Mouse (Mus musculus) skeletal muscle tissue, adult 2 months (tissue): Measurements from ENCODE around the gene Med13l.

ENCODE experiments used
- DNase-seq: peaks from one replicate; pipeline ENCODE4 v3.0.0-alpha.2; 2012; ENCODE audit warnings: low read depth, low spot score

The Med13l gene

DNA sequence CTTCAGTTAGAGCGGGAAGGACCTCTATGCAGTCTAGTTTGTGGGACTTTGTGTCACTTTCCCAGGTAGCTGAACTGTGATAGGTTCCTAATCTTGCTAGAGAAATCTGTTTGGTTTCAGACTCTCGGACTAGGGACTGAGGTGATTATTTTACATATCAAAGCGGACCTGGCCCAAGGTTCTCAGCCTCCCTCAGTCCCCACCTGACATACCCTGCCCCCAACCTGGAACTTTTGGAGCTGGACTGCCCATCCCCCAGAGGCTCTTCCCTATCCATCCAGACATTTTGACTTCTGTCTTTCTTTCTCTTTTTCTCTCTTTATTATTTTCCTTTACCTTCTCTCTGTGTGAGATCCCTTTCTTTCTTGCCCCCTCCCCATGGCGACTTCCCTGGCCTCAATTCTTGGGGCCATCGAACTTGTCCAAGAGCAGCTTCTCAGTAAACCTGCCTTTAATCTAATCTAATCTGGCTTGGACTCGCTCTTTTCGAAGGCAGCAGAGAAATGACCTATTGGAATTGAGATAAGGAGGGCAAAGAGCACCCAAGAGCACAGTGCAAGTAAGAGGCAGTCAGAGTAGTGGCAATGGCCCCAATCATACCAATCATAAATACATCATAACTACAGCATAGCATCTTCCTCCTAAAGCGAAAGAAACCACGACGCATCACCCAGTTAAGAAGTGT lies 130.7 kb downstream of the Med13l start:
- DNase-seq, result no peak

DNA sequence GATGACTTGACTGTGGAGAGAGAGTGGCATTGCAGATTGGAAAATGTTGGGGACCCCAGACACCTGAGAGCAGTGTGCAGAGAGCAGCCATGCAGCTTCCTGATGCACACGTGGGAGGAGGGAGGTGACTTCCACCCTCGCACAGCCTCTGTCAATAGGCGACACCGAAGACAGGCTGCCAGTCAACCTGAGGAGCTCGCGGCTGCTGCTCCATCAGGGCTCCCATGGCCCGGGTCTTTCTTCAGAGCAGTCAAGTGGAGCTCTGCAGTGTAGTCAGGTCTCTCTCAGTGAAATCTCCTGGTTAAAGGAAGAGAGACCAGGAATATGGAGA lies 131.2 kb downstream of the Med13l start:
- no peak for DNase-seq

DNA sequence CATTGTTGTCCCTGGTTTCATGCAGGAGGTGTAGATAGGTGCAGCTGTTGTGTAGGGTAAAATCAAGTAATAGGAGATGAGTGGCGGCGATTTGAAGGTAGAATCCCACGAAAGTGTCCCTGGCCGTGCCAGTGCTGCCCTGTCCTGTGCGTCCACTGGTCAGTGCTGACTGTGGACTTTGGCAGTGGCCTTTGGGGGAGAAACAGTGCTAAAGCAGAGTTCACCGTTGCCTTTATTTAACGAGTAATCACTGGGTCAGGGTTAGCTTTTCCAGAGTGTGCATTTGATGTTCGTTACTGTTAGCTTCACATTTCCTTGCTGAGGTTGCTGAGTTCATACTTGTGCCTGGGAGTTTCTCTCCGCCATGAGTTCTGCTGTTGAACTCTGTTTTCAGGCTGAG lies 133.5 kb downstream of the Med13l start:
- DNase-seq, result no peak

DNA sequence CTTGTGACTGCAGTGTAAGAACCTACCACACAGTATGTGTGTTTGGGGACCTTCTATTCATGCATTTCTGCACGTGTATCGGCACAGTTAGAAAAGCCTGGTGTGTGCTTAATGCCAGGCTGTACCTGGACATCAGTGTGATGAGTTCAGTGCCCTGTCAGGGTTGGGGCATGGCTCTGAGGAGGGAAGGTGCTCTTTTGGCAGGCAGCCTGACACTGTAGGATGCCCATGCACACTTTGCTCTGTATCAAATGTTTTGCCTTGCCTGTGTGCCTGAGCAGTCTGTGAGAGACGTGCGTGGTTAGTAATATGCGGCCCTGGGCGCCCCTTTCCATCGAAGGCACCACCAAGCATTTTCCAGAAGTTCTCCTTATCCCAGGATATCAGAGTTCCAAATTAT lies 136.6 kb downstream of the Med13l start:
- DNase-seq, result no peak

DNA sequence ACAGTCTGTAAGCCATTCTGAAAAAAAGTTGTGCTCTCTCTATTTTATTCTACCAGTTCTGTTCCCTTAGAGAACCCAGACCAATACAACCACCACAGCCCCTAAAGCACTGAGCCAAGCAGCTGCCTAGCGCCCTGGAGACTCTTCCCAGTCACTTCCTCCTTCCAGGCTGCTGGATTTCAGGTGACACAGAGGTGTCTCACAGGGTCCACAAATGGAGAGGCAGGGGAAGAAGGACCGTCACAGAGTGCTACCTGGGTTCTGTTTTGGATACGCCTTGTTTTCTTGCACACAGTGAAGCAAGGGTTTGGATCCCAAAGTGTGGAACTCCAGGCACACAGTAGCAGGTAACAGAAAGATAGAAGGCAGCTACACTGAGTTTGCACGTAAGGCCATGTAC lies 140.5 kb downstream of the Med13l start:
- no peak for DNase-seq

DNA sequence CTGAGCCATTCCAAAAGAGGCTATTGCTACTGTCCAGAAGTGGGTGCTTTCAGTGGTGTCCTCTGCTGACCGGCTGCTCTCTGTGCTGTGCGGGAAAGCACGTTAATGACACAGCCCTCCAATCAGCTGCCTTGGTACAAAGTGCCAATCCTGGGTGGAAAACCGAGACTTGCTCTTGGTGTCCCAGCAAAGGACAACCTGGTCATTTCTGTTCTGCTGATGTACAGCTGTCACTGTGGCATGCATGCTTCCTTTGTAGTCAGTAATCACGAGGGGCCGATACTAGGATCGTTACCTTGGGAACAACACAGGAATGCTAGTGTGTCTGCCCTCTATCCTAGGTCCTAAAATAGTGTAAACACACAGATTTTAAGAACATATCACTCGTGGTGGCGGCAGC lies 142.2 kb downstream of the Med13l start:
- DNase-seq, result no peak

DNA sequence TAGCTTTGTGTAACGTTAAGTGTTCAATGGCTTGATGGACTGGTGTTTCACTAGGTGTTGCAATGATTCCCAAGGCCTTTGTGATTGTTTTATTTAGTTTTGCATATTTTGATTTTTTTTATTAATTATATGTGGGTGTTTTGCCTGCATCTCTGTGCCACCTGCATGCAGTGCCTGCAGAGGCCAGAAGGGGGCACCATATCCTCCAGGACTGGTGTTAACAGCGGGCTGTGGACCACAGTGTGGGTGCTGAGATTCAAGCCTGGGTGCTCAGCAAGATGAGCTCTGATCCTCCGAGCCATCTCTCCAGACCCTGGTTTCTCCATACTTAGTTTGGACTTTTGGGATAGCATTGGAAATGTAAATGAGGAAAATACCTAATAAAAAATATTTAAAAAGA lies 143.7 kb downstream of the Med13l start:
- no peak for DNase-seq

DNA sequence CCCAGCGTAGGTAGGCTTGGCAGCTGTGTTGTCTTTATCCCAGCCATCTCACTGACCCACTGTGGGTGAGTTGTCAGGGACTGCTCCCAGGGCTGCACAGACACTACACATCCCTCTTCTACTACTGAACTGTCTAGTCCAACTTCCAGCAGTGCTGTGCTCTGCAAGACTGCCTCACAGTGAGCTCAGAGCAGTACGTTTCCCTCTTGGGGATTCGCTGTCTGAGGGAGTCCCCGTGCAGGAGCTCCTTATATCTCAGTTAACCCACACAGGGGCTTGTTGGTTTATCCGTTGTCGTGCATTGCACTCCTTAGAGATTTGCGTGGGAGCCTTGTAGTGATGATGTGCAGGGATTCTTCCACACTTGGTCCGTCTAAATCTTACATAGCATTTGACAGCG lies 144.5 kb downstream of the Med13l start:
- DNase-seq, result no peak

DNA sequence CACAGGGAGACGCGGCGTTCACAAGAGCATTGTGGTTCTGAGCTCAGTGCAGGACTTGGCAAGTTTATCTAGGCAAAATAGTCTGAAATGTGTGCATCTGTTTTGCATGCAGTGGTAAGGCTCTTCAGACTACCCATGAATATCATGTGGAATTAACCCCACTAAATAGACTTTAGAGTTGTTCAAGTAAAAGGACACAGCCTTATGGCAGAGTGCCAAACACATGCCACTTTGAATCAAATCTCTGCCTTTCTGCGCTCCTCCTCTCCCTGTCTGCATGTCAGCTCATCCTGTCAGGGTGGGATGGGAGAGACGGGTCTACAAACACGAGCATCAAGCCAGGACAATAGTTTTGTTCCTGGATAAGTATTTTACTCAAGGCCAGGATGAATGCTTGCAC lies 145.5 kb downstream of the Med13l start:
- no peak for DNase-seq

DNA sequence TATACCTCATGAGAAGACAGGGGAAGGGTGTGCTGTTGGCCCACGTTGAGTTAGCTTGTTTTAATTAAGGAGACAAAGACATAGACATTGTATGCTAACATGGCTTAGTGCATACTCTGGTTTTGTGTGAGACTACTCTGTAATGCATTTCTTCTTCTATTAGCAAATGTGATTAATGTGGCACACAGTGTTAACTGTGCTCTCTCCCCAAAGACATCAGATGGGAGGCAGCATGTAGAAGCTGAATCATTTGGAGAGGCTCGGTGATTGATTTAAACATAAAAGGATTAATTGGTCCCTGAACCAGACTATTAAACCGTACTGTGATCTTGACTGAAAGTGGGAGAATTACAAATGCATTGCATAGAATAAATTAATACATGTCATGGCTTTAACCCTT lies 145.9 kb downstream of the Med13l start:
- no peak for DNase-seq

DNA sequence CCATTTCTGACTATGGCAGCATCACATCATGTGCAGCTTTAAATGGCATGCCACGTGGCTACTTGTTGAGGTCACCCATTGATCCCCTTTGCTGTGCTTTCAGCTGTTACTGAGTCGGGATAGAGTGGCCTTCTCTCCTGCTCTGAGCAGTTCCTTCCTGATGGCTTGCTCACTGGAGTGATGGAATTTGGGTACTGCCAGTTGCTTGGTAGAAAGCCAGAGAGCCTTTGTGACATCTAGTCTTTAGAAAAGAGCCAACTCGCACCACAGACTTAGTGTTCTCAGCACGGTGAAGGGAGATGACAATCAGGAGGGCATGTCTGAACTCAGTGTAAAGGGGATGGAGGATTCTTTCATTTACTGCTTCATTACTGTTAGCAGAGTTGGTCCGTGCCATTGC lies 147.0 kb downstream of the Med13l start:
- no peak for DNase-seq

DNA sequence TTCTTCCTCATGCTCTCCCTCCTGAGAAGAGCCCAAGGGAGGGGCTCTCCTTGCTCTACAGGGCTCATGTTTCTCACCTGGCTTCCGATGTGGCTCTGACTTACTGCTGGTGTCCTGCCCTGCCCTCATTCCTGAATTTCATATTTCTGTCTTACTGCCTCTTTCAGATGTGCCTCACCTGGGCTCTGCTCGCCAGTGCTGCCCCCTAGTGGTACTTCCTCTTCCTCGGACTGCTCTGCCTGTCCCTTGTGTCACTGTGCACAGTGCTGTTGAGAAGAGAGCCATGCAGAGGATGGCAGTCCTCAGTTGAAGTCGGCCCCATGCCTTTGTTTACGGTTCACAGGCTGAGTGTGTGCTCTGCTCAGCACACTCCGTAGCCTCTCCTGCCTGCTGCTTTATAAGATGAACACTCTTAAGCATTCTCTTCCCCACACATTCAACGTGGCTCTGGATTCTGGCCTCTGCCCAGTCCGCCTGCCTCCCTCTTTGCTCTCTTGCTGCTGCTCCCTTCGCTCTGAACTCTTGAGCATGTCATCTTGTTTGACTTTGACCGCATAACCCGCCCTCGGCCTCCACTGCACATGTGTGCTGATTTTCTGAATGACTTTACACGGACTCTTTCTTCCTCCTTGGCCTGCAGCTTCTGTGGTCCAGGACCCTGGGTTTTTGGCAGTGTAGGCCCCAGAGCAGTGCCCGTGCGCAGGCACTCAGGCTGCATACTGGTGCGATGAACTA lies 147.9 kb downstream of the Med13l start:
- DNase-seq, result peak; percentile 32

DNA sequence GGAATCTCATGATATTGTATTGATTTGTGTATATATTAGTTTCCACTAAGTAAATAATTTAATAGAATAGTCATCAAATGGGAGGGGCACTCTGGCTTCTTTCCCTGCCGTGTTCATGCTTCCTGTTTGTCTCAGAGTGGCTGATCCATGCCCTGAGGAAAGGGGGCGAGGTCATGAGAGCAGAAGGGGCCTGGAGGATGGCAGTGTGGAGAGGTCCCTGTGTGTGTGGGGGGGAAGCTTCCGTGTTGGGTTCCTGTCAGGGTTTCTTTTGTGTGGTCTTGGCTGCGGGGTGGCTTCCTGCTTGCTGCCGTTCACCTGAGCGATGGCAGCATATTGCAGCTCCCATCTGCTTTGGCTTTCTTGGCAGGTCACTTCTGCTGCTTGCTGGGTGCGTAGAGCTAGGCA lies 149.4 kb downstream of the Med13l start:
- no peak for DNase-seq

DNA sequence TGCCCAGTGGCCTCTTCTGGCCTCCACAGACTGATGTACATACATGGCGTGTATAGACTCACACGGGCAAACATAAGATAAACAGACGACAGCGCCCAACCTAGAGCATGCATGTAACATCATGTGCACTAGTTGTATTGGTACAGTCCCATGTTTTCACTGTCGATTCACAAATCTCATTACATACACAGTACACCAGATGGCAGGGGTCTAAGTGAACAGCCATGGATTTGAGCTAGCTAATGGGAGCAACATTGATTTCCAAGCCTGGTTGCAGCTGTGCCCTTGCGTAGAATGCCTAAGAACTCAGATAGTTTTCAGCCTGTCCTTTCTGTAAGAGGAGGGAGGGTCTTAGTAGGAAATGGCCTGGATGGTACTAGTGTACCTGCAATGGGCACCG lies 155.0 kb downstream of the Med13l start:
- DNase-seq, result no peak

DNA sequence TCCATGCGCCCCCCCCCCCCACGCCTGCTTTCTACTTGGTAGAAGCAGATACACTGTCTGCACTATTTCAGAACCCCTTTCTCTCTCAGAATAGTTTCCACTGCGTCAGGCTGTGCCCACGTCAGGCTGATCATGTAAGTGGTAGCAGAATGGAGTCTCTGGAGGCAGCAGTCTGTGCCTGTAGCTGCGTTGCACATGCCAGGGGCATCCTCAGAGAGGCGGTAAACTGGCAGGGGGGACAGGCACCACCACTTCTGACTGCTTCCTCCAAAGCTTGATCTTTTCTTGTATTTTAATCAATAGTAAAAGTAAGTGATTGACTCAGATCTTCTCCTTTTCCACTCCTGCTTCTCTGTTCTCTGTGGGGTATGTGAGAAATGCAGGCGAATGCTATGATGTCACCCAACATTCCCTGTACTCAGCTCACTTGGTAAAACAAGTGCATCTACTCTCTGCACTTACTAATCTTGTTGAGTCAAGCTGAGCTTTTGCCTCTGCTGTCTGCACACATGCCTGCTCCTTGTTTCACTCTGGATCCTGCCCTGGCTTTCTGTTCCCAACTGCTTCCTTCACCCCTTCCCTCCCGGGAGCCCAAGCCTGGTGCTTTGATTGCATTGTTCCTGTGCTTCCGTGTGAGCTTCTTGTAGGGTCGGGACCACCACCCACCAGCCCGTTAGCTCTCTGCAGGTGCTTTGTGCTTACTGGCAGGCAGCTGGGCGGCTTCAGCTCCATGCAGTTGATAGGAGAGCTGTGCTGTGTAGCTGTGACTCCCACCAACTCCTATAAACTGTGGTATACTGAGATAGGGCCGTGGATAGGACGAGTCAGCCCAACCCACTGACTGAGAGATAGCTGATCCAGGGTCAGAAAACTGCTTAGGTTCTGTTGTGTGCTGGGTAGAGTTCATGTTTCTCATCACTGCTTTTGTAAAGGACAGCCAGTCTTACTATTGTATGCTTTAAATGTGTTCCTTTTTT lies 156.1 kb downstream of the Med13l start:
- DNase-seq, result no peak

DNA sequence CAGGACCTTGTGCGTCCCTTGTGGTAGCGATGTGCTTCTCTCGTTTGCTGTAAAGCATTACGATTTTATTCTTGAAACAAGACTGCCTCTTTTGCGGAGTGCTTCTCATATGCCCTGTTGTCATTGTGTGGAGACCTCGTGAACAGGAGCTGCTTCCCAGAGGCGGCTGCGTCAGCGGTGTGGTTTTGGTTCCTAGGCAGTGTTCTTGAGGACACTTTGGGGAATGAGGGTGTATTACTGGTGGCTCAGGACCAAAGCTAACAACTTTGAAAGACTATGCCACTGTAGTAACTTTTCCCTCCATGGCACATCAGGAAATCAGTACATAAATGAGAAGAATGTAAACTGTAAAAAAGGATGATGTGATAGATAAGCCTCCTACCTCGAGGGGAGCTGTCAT lies 157.0 kb downstream of the Med13l start:
- no peak for DNase-seq

DNA sequence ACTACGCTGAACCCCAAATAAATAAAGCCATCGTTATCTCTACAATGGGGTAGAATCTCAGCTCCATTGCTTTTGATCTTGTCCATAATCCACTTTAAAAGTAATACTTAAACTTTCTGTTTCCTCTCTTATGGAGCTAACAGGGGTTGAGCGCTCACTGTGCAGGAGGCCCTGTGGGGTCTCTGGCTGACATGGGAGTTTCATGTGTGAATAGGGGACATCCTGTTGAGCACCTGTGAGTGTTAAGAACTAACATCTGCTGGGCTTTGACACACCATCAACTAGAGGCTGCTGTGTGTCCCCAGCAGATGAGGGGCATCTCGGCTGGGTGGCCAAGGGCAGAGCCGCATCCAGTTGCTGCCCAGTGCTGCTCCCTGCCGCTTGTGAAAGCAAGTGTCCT lies 157.6 kb downstream of the Med13l start:
- DNase-seq, result no peak

DNA sequence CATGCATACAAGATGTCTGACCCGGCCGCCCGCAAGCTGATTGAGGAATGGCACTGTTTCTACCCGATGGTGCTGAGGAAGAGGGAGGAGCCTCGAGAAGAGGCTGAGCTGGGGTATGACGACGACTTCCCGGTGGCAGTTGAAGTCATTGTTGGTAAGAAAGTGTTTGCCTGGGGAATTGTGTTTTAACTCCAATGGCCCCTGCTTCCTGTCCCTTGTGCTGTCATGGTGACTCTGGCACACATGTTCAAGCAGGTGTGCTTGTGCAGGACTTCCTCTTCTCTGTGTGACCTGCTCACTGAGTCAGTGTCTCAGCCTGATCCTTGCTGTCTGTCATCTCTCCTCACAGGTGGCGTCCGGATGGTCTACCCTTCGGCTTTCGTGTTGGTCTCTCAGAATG lies 160.9 kb downstream of the Med13l start:
- no peak for DNase-seq

DNA sequence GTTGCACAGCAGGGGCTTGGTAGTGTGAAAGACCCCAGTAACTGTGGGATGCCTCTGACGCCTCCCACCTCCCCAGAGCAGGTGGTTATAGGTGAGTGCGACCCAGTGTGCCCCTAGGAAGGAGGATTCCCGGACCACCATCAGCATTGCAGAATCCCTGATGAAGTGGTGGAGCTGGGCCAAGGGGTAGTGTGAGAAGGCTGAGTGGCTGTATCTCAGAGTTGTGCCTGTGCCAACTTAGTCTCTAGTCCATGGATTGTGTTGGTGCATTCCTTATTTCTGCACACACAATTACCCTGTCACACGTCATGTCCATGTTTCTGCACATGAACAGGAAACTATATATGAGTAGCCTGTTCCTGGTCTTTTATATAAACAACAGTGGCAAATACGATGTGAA lies 161.4 kb downstream of the Med13l start:
- no peak for DNase-seq

DNA sequence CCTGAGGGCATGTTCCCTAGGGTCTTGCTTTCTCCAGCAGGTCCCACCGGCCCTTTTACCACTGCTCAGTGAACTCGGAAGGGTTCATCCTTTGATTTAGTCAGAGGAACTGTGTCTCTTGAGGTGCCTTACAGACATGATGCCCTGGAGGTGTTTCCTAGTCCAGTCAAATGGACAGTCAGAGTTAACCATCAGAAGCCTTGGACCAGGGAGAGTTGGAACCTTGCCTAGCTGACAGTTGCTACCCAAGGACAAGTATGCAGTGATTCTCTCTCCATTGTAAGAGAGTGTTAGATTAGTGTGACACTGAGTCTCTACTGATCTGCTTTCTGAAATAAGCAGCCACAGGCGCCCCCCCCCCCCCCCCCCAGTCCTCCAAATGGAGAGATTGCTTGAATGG lies 162.0 kb downstream of the Med13l start:
- DNase-seq, result no peak

DNA sequence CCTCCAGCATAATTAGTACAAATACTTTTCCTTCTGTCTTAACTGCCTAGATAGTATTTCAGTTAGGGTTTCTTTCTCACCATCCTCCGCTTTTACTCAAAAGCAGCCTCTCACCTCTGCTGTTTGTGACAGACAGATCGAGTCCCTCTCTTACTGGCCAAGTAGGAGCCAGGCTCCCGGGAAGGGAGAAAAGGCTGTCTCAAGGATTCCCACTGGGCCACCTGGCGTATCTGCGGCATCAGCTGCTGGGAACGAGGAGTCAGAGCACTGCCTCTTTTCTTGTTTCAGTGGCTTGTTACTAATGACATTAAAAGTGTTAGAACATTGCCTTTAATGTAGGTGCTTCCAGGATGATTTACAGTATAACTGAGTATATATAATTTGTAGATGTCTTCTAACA lies 164.9 kb downstream of the Med13l start:
- DNase-seq, result no peak

DNA sequence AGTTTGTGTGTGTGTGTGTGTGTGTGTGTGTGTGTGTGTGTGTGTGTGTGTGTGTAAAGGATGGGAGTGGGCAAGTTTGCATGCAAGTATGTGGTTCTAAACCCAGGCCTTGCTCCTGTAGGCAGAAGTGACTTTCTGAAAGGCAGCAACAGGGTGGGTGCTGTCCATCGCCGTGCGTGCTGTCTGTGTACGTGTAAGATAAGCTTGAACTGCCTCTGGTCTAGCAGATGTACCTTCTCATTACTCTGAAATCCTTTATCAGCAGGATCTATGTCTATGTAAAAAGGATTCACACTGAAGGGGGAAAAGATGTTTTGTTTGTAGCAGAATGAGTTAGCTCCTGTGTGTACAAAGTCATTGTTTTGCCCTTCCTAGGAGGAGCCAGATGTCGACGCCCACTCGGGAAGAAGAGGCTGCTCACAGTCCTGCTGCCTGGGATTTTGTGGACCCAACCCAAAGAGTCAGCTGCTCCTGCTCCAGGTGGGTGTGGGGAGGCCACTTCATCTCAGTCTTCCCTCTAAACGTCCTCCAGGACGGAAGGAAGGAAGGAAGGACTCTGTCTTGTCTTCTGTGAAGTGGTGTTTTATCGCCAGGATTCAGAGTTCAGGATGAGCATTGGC lies 165.5 kb downstream of the Med13l start:
- DNase-seq, result no peak
